Mouse (Mus musculus) stomach, embryonic 15.5 days (tissue): ENCODE measurements at regions not wholly inside any gene's neighbourhood (a gene's known extent, or its start where the extent isn't known, plus 50 kb on each side); places are given as distances from the start of the nearest gene placed in this dataset.
"Not testable (repeated sequence)": the region's sequence is repeated elsewhere in the genome, so short reads cannot be mapped to it uniquely, and the experiment has no call there.

ENCODE experiments used
- ATAC-seq: fragments of 200-750 bp; cut with Nextera tagmentation; 2 replicates; pipeline ENCODE4 v1.8.0; 2017; ENCODE audit warnings: low read depth, moderate number of reproducible peaks, moderate TSS enrichment; ENCODE audit not compliant: insufficient read depth, low FRiP score
- H3K27ac ChIP-seq: fragments of 300-500 bp; sonication (generic); 2 replicates; pipeline ENCODE4 v1.5.1; 2015; ENCODE audit warnings: mild to moderate bottlenecking, inconsistent platforms
- H3K27me3 ChIP-seq: fragments of 300-500 bp; sonication (generic); replicated peaks from 2 replicates; pipeline ENCODE4 v1.6.1; 2015; ENCODE audit warnings: inconsistent platforms
- H3K36me3 ChIP-seq: fragments of 300-500 bp; sonication (generic); 2 replicates; pipeline ENCODE4 v1.6.1; 2015; ENCODE audit warnings: inconsistent platforms
- H3K4me1 ChIP-seq: fragments of 300-500 bp; sonication (generic); 2 replicates; pipeline ENCODE4 v1.6.1; 2015; ENCODE audit warnings: inconsistent platforms
- H3K4me2 ChIP-seq: fragments of 300-500 bp; sonication (generic); 2 replicates; pipeline ENCODE4 v1.6.1; 2015; ENCODE audit warnings: mild to moderate bottlenecking, inconsistent platforms
- H3K4me3 ChIP-seq: fragments of 300-500 bp; sonication (generic); replicated peaks from 2 replicates; pipeline ENCODE4 v1.5.1; 2015; ENCODE audit warnings: inconsistent platforms
- H3K9ac ChIP-seq: fragments of 300-500 bp; sonication (generic); 2 replicates; pipeline ENCODE4 v1.6.1; 2015; ENCODE audit warnings: inconsistent platforms
- H3K9me3 ChIP-seq: fragments of 300-500 bp; sonication (generic); 2 replicates; pipeline ENCODE4 v1.6.1; 2016; ENCODE audit warnings: inconsistent platforms
- WGBS: fragments of 180-500 bp; shearing (Covaris S2); methylation state at CpG from one replicate; pipeline ENCODE4 v1.1.7; 2015; 5-methylcytosine and 5-hydroxymethylcytosine counted together

DNA sequence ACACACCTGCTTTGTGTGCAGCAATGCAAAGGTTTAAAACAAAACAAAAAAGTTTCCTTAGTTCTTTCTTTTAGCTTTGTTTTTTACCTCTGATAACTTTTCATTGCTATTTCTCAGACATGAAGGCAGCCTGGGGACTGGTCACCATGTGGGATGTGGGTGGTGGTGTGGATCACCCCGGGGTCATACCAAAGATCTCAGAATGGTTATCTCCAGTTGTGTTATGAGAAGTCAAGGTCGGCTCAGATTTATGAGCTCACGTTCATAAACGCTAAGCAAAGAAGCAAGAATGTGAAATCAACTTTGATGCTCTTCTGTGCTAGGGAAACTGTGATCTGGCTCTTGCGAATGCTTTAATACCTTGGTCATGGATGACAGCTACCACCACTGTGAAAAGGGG, 102.3 kb upstream of the Map3k1 start:
- Histone ChIP-seq H3K9me3 (no peaks in the 10 kb centered on the region), H3K36me3 (no peaks in the 10 kb centered on the region), H3K9ac (no peak overlapping the region), H3K27ac (no peak overlapping the region), H3K4me3 (no peak overlapping the region), H3K4me2 (no peak overlapping the region), H3K27me3 (no peaks in the 10 kb centered on the region), H3K4me1 (no peaks in the 10 kb centered on the region)
- no peak for ATAC-seq
- WGBS, result 86% methylated on average over 5 of the region's 5 CpGs

DNA sequence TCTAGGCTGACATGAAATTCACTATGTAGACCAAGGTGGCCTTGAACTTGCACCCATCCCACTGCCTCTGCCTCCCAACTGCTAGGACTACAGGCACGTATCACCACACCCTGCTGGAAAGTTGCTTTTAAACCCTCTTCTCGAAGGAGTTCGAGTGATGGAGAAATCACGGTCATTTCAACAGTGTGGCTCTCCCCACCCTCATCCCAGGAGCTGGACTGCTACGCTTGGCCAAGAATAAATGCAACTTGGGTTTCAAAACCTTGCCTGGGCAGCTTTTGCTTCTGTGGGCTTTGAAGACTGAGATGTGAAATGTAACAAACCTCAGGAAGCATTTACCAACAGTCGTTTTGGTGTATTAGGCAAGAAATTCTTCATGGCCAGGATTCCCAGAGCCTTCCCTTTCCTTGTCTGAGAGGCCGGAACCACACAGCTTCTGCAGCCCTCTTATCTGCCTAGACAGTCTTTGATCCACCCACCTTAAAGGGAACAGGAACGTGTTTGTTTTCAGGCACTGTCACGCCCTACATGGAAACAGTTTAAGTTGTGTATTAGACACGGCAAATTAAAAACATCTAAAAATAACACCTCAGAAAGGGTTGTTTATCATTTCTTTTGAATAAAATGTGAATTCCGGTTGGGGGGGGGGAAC, 103.0 kb upstream of the Map3k1 start:
- peak; percentile 92; the same call in 1 of the 2 replicates for ATAC-seq
- Histone ChIP-seq H3K4me3 (no peak overlapping the region), H3K27me3 (no peaks in the 10 kb centered on the region), H3K9ac (no peak overlapping the region), H3K4me2 (no peak overlapping the region), H3K9me3 (no peaks in the 10 kb centered on the region), H3K27ac (no peak overlapping the region), H3K36me3 (no peaks in the 10 kb centered on the region), H3K4me1 (no peaks in the 10 kb centered on the region)
- whole genome bisulfite sequencing, result 76% methylated on average over 11 of the region's 11 CpGs

- no peak overlapping the region for H3K4me3 ChIP-seq
- no peak overlapping the region for H3K4me2 ChIP-seq
- 48% methylated on average over 5 of the region's 5 CpGs for WGBS
- H3K27me3 ChIP-seq, result no peaks in the 10 kb centered on the region
- H3K9ac ChIP-seq, result no peak overlapping the region
- no peak overlapping the region for H3K27ac ChIP-seq
- no peaks in the 10 kb centered on the region for H3K36me3 ChIP-seq
- no peaks in the 10 kb centered on the region for H3K4me1 ChIP-seq
- H3K9me3 ChIP-seq, result no peaks in the 10 kb centered on the region
- no peak for ATAC-seq
Measured at GRCm38 (mm10) chr13:111914348-111914913, 105.6 kb upstream of the Map3k1 start.

GRCm38 (mm10) chr13:111919417-111919816, 110.6 kb upstream of the Map3k1 start:
- not testable (repeated sequence) for H3K36me3 ChIP-seq, H3K27ac ChIP-seq, H3K9ac ChIP-seq, ATAC-seq, H3K4me3 ChIP-seq, H3K9me3 ChIP-seq, H3K27me3 ChIP-seq, H3K4me1 ChIP-seq, H3K4me2 ChIP-seq
- 66% methylated on average over 11 of the region's 11 CpGs for WGBS

- Histone ChIP-seq H3K9ac (no peak overlapping the region), H3K4me3 (no peak overlapping the region), H3K4me1 (no peaks in the 10 kb centered on the region), H3K4me2 (no peak overlapping the region), H3K9me3 (no peaks in the 10 kb centered on the region), H3K27ac (no peak overlapping the region), H3K36me3 (no peaks in the 10 kb centered on the region), H3K27me3 (no peaks in the 10 kb centered on the region)
- 81% methylated on average over 2 of the region's 2 CpGs for WGBS
- ATAC-seq, result no peak
Measured at GRCm38 (mm10) chr13:111920534-111920933, 111.7 kb upstream of the Map3k1 start.

DNA sequence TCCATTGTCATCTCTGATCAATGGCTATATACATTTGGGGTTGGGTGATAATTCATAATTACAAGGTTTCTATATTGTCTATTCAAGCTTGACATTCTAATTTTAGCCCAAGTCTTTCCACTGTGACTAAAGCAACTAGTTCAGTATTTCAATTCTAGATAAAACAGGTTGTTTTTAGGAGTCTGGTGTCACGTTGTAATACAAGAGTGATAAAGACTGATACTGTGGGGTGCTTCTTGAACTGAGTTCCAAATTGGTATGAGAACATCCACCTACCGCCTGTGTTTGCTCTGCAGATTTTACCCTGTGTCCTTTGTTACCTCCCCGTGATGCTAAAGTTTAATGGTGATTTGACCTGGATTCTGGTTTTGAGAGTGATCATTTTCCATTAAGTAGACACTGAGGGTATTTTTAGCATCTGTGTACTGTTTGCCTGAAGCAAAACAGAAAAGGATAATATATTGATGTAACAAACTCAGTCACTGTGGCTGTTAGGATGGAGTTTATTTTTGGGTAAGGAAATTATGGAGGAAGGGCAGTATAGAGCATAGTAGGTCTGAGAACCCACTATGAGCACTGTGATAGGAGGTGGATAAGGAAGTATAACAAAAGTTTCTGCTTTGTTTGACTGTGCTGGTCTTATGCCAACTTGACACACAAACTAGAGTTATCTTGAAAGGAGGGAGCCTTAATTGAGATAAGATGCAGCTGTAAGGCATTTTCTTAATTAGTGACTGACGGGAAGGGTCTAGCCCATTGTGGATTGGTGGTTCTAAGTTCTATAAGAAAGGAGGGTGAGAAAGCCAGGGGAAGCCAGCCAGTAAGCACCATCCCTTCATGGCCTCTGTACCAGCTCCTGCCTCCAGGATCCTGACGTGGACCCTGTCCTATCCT, 112.6 kb upstream of the Map3k1 start:
- WGBS, result 86% methylated on average over 5 of the region's 5 CpGs

DNA sequence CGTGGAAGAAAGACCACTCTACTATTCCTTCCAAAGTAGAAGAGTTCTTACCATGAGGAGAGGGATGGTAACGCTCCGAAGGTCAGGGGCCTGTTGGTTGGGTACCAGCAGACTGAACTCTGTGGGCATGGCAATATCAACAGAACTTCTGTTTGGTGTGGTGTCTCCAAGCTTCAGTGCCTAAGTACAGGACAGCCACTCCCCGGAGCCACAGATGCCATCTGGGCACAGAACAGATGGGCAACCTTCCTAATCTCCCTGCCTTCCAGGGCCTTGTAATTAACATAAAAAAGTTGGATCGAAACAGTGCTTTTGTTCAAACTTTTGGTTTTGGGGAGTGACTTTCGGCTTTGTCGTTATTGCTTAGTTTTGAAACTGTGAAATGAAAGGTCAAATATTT, 116.6 kb upstream of the Map3k1 start:
- no peaks in the 10 kb centered on the region for H3K36me3 ChIP-seq
- H3K4me1 ChIP-seq, result no peaks in the 10 kb centered on the region
- no peaks in the 10 kb centered on the region for H3K9me3 ChIP-seq
- H3K27ac ChIP-seq, result no peak overlapping the region
- WGBS, result 89% methylated on average over 7 of the region's 7 CpGs
- no peak overlapping the region for H3K9ac ChIP-seq
- no peaks in the 10 kb centered on the region for H3K27me3 ChIP-seq
- H3K4me3 ChIP-seq, result no peak overlapping the region
- H3K4me2 ChIP-seq, result no peak overlapping the region
- no peak for ATAC-seq

More for the DNA sequence above, 112.6 kb upstream of the Map3k1 start:
- H3K4me2 ChIP-seq, result no peak overlapping the region
- no peaks in the 10 kb centered on the region for H3K27me3 ChIP-seq
- ATAC-seq, result no peak
- H3K4me3 ChIP-seq, result no peak overlapping the region
- H3K27ac ChIP-seq, result no peak overlapping the region
- no peaks in the 10 kb centered on the region for H3K9me3 ChIP-seq
- H3K9ac ChIP-seq, result no peak overlapping the region
- no peaks in the 10 kb centered on the region for H3K36me3 ChIP-seq
- H3K4me1 ChIP-seq, result no peaks in the 10 kb centered on the region

- Histone ChIP-seq H3K27ac (no peak overlapping the region), H3K9ac (no peak overlapping the region), H3K27me3 (no peaks in the 10 kb centered on the region), H3K4me2 (no peak overlapping the region), H3K9me3 (no peaks in the 10 kb centered on the region), H3K36me3 (no peaks in the 10 kb centered on the region), H3K4me3 (no peak overlapping the region), H3K4me1 (no peaks in the 10 kb centered on the region)
- WGBS, result 86% methylated on average over 8 of the region's 8 CpGs
- no peak for ATAC-seq
Measured at GRCm38 (mm10) chr13:111926801-111927200, 118.0 kb upstream of the Map3k1 start.

- no peak for ATAC-seq
- Histone ChIP-seq H3K36me3 (no peaks in the 10 kb centered on the region), H3K27me3 (no peaks in the 10 kb centered on the region), H3K27ac (no peak overlapping the region), H3K4me3 (no peak overlapping the region), H3K9ac (no peak overlapping the region), H3K9me3 (no peaks in the 10 kb centered on the region), H3K4me1 (no peaks in the 10 kb centered on the region), H3K4me2 (no peak overlapping the region)
- WGBS, result 50% methylated on average over 3 of the region's 3 CpGs
Measured at GRCm38 (mm10) chr13:111927489-111927888, 118.7 kb upstream of the Map3k1 start.

GRCm38 (mm10) chr13:111928636-111929544, 120.1 kb upstream of the Map3k1 start:
- Histone ChIP-seq H3K4me1 (no peaks in the 10 kb centered on the region), H3K9me3 (no peaks in the 10 kb centered on the region), H3K4me2 (no peak overlapping the region), H3K4me3 (no peak overlapping the region), H3K36me3 (no peaks in the 10 kb centered on the region), H3K27ac (no peak overlapping the region; the same call in 1 of the 2 replicates), H3K9ac (no peak overlapping the region), H3K27me3 (no peaks in the 10 kb centered on the region)
- peak; percentile 72; the same call in 1 of the 2 replicates for ATAC-seq
- 69% methylated on average over 9 of the region's 9 CpGs for WGBS

DNA sequence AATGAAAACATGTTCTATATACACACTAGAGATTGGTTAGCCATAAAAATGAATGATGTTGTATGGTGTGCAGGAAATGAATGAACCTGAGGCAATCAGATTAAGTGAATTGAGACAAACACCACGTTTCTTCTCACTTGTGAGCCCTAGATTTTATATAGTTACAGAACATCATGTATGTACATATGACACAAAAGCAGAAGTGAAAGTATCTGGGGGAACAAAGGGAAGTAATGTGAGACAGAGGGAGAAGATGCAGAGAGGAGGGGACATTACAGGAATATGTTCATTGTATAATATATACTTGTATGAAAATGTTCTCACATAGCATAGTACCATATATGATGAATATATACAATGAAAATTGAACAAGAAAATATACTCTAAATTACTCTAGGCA, 121.1 kb upstream of the Map3k1 start:
- 59% methylated on average over 1 of the region's 1 CpGs for WGBS

More for the DNA sequence above, 121.1 kb upstream of the Map3k1 start:
- Histone ChIP-seq H3K4me3 (no peak overlapping the region), H3K4me2 (no peak overlapping the region), H3K4me1 (no peaks in the 10 kb centered on the region), H3K36me3 (no peaks in the 10 kb centered on the region), H3K9ac (no peak overlapping the region), H3K9me3 (no peaks in the 10 kb centered on the region), H3K27ac (no peak overlapping the region; the same call in 1 of the 2 replicates), H3K27me3 (no peaks in the 10 kb centered on the region)
- ATAC-seq, result no peak
